Mouse (Mus musculus) CH12.LX (cell line): ENCODE measurements at regions not wholly inside any gene's neighbourhood (a gene's known extent, or its start where the extent isn't known, plus 50 kb on each side); places are given as distances from the start of the nearest gene placed in this dataset.

Experiments used
- CTCF ChIP-seq, 2 experiments: IDR thresholded peaks in 1 of 2; conservative IDR thresholded peaks in 1 of 2; 2 replicates each; pipeline ENCODE4 v1.5.1; 2011 to 2012; ENCODE audit warnings: low read depth in 2 of 2, low read length in 2 of 2, improper control_type of control experiment in 1 of 2, inconsistent platforms in 1 of 2, mild to moderate bottlenecking in 1 of 2, moderate library complexity in 1 of 2
- POLR2A ChIP-seq: IDR thresholded peaks from 2 replicates; pipeline ENCODE4 v1.6.1; 2011; ENCODE audit warnings: low read depth, mild to moderate bottlenecking, improper control_type of control experiment, low read length
- USF1 ChIP-seq: IDR thresholded peaks from 2 replicates; pipeline ENCODE4 v1.6.1; 2014; ENCODE audit warnings: low read depth, mild to moderate bottlenecking, inconsistent platforms, low read length, improper control_type of control experiment

DNA sequence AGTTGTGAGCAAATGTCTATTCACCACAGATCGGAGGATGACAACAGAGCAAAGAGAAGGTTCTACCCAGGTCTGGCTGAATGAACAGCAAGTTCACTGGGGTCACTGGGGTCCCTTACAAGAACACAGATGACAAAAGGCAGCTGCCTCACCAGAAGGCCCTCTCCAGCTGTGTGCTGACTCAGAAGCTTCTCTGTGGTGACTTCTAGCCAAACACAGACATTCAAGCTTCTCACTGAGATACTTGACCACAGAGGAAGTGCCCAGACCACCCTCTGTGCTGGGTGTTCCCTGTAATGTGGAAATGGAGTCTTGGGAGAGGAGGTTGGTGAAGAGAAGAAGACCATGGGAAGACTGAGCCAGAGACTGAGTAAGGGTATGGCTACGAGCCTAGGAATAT lies 173.7 kb upstream of the Eef2kmt start:
- TF ChIP-seq CTCF (conservative IDR thresholded peaks at IDR 0.05 in 1 of 2, IDR thresholded peaks at IDR 0.05 in 1 of 2; ENCODE audit: low read depth in 2 of 2, low read length in 2 of 2) = no peak
- TF ChIP-seq USF1 = no peak
- TF ChIP-seq POLR2A = no peak
